Mouse (Mus musculus) hindbrain, embryonic 12.5 days (tissue): ENCODE data around the gene B2m. TPM values are rescaled to one million over a fixed set of nuclear protein-coding genes. Genes with fewer than 3 reads are reported as not detected.
"Not testable (repeated sequence)": the region's sequence is repeated elsewhere in the genome, so short reads cannot be mapped to it uniquely, and the experiment has no call there.

Source experiments
- ATAC-seq: fragments of 200-750 bp; cut with Nextera tagmentation; 2 replicates; pipeline ENCODE4 v1.8.0; 2017; ENCODE audit warnings: moderate TSS enrichment; ENCODE audit not compliant: low FRiP score
- H3K27ac ChIP-seq: fragments of 300-500 bp; sonication (generic); 2 replicates; pipeline ENCODE4 v1.5.1; 2016; ENCODE audit warnings: mild to moderate bottlenecking
- H3K27me3 ChIP-seq: fragments of 300-500 bp; sonication (generic); 2 replicates; pipeline ENCODE4 v1.6.1; 2016; ENCODE audit warnings: mild to moderate bottlenecking
- H3K36me3 ChIP-seq: fragments of 300-500 bp; sonication (generic); 2 replicates; pipeline ENCODE4 v1.6.1; 2016; ENCODE audit warnings: mild to moderate bottlenecking
- H3K4me1 ChIP-seq: fragments of 300-500 bp; sonication (generic); 2 replicates; pipeline ENCODE4 v1.6.1; 2016
- H3K4me2 ChIP-seq: fragments of 300-500 bp; sonication (generic); replicated peaks from 2 replicates; pipeline ENCODE4 v1.6.1; 2016; ENCODE audit warnings: mild to moderate bottlenecking
- H3K4me3 ChIP-seq: fragments of 300-500 bp; sonication (generic); 2 replicates; pipeline ENCODE4 v1.5.1; 2016; ENCODE audit warnings: mild to moderate bottlenecking
- H3K9ac ChIP-seq: fragments of 300-500 bp; sonication (generic); 2 replicates; pipeline ENCODE4 v1.6.1; 2016; ENCODE audit warnings: mild to moderate bottlenecking, moderate library complexity
- H3K9me3 ChIP-seq: fragments of 300-500 bp; sonication (generic); replicated peaks from 2 replicates; pipeline ENCODE4 v1.6.1; 2016; ENCODE audit warnings: mild to moderate bottlenecking
- WGBS: fragments of 180-500 bp; shearing (Covaris S2); methylation state at CpG from one replicate; pipeline ENCODE4 v1.1.7; 2016; 5-methylcytosine and 5-hydroxymethylcytosine counted together
- polyA plus RNA-seq: library from polyadenylated mRNA; unstranded; fragments of >200 nt; fragmentation: Nextera tagmentation; extraction: Ambion mirVana; gene quantifications from 2 replicates; pipeline ENCODE4 v1.2.1, GENCODE M21; 2016

The B2m gene
- polyA plus RNA-seq, result 134 and 143 TPM in 2 replicates

DNA sequence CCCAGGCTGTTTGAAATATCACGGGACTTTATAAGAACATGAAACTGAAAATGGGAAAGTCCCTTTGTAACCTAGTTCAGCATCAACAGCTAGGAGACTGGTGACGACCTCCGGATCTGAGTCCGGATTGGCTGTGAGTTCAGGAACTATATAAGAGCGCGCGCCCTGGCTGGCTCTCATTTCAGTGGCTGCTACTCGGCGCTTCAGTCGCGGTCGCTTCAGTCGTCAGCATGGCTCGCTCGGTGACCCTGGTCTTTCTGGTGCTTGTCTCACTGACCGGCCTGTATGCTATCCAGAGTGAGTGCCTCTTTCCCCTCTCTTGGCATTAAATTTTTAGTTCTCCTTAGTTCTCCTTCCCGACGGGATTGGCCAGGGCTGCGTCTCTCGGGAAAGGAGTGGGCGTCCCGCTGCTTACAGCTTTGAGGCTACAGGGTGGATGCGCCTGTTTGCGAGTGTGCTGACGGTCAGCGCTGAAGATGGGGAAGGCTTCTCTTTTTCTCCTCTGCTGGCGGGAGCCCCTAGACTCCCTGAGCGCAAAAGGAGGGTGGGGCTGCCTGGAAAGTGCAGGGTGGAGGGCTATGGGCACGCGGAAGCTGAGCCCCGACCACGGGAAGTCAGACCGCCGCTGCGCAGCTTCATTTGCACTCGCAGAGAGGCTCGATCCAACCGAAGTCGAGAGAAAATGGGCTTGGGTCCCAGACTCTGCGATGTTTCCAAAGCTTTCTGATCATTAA is at the start of gene B2m:
Gene B2m, plus strand, starts transcription at position 179 of the 734 bp plus-strand sequence.
- peak; percentile 97 for ATAC-seq
- H3K27me3 ChIP-seq, result no peaks in the 10 kb centered on the region
- H3K27ac ChIP-seq, result peak within 1 kb of the TSS; percentile 55
- no peaks in the 10 kb centered on the region for H3K9me3 ChIP-seq
- WGBS, result under 1% methylated on average over 40 of the region's 40 CpGs
- peaks cover 9% of the 10 kb centered on the region; the same call in 1 of the 2 replicates for H3K4me1 ChIP-seq
- H3K4me3 ChIP-seq, result peak within 1 kb of the TSS; percentile 60
- H3K9ac ChIP-seq, result peak within 1 kb of the TSS; percentile 78
- no peaks in the 10 kb centered on the region for H3K36me3 ChIP-seq
- peak within 1 kb of the TSS; percentile 79 for H3K4me2 ChIP-seq

DNA sequence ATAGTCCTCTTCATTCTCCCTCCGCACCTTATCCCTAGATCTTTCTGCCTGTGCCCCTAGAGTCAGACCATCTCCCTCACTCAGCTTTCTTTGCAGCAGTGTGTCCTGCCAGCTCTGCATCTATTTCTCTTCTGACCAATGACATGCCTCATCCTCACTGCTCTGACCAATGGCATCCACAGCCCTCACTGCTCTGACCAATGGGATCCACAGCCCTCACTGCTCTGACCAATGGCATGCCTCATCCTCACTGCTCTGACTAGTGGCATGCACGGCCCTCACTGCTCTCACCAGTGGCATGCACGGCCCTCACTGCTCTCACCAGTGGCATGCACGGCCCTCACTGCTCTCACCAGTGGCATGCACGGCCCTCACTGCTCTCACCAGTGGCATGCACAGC is 49.8 kb upstream of the B2m start:
- not testable (repeated sequence) for H3K9me3 ChIP-seq

DNA sequence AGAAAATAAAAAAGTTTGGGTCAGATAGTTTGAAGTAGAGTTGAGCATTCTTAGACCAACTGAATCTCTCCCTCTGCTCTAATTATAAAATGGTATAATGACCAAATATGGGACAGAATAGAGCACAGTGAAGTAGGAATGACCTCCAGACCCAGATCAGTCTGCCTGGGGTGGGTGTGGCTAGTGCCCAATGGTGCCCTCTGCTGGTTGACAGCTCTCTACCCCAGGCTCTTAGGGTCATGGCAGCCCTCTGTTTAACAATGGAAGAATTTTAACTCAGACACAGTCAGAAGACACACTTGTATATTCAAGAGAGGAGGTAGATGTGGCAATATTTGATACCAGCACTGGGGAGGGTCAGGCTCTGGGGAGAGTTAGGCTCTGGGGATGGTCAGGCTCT is 45.4 kb upstream of the B2m start:
- Histone ChIP-seq H3K4me1 (no peaks in the 10 kb centered on the region), H3K36me3 (peaks cover 56% of the 10 kb centered on the region), H3K27me3 (no peaks in the 10 kb centered on the region), H3K9me3 (no peaks in the 10 kb centered on the region), H3K4me2 (no peak overlapping the region), H3K4me3 (no peak overlapping the region), H3K27ac (no peak overlapping the region), H3K9ac (no peak overlapping the region)
- no peak for ATAC-seq

More for the DNA sequence above, 49.8 kb upstream of the B2m start:
- H3K4me1 ChIP-seq, ATAC-seq, H3K27ac ChIP-seq, H3K4me3 ChIP-seq, H3K27me3 ChIP-seq, H3K9ac ChIP-seq, H3K4me2 ChIP-seq: not testable (repeated sequence)
- H3K36me3 ChIP-seq, result peaks cover 77% of the 10 kb centered on the region
- 81% methylated on average over 5 of the region's 5 CpGs for WGBS

DNA sequence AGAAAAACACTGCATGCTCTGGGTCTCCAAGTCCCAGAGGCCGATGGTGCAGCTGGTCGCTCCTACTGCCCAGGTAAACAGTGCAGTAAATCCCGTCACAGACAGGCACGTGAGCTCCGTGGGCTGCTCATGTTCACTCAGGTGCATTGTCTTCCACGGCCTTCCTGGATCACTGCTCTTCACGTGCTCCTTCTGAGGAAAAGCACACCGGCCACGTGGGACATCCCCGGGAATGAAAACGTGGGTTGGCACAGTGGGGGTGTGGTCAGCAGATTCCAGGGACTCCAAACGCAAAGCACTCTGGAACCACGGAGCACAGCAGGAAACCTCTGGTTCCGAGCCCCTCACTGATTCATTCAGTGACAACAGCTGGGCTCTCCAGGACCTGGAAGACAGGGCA is 39.4 kb upstream of the B2m start:
- Histone ChIP-seq H3K9ac (no peak overlapping the region), H3K27me3 (no peaks in the 10 kb centered on the region), H3K4me3 (no peak overlapping the region), H3K4me2 (no peak overlapping the region), H3K27ac (no peak overlapping the region), H3K4me1 (no peaks in the 10 kb centered on the region), H3K9me3 (no peaks in the 10 kb centered on the region), H3K36me3 (peaks cover 39% of the 10 kb centered on the region)
- 78% methylated on average over 14 of the region's 14 CpGs for WGBS
- no peak for ATAC-seq

DNA sequence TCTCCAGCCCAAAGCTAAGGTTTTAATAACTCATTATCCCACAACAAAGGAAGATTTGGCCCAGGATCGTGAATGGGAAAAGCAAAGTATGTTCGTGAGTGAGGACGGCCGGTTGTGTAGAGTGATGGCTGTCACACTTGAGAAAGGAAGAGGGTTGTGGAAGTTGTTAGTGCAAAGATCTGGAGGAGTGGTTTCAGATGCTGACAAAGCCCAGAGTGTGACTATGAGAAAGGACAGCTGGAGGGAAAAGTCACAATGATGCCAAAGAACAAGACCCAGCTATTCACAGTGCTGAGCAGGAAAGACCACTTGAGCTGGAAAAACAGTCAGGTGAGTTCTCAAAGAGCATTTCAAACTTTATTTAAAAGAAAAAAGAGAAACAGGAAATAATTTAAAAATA is 37.8 kb upstream of the B2m start:
- no peaks in the 10 kb centered on the region for H3K4me1 ChIP-seq
- H3K4me3 ChIP-seq, result no peak overlapping the region
- H3K27ac ChIP-seq, result no peak overlapping the region
- H3K4me2 ChIP-seq, result no peak overlapping the region
- H3K27me3 ChIP-seq, result no peaks in the 10 kb centered on the region
- 89% methylated on average over 4 of the region's 4 CpGs for WGBS
- no peaks in the 10 kb centered on the region for H3K9me3 ChIP-seq
- H3K36me3 ChIP-seq, result peaks cover 38% of the 10 kb centered on the region
- no peak for ATAC-seq
- no peak overlapping the region for H3K9ac ChIP-seq

DNA sequence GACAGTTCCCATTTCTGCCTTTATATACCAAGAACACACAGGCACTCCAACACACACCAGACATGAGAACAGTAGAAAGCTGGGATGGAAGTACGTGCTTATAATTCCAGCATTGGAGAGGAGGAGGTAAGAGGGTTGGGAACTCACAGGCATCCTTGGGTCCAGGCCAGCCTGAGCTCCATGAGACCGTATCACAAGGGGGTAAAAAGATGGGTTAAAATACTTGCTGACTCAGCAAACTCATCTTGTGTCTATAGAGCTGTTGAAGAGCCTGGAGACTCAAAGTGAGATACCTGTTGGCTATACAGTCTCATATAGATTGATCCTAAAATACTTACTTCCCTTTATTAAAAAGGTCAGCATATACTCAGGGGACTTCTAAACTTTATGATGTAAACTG is 30.6 kb upstream of the B2m start:
- H3K27ac ChIP-seq, result no peak overlapping the region
- peaks cover 13% of the 10 kb centered on the region for H3K4me1 ChIP-seq
- no peak overlapping the region for H3K9ac ChIP-seq
- WGBS, result 93% methylated on average over 2 of the region's 2 CpGs
- H3K4me2 ChIP-seq, result peak overlapping the region; percentile 64
- H3K36me3 ChIP-seq, result peaks cover 9% of the 10 kb centered on the region
- H3K9me3 ChIP-seq, result no peaks in the 10 kb centered on the region
- 0 out of 2 replicates have a peak overlapping the region, but pooled peaks have one; percentile 79 for H3K4me3 ChIP-seq
- 0 out of 2 replicates have a peak, but pooled peaks cover 3% of the 10 kb centered on the region for H3K27me3 ChIP-seq
- no peak for ATAC-seq

DNA sequence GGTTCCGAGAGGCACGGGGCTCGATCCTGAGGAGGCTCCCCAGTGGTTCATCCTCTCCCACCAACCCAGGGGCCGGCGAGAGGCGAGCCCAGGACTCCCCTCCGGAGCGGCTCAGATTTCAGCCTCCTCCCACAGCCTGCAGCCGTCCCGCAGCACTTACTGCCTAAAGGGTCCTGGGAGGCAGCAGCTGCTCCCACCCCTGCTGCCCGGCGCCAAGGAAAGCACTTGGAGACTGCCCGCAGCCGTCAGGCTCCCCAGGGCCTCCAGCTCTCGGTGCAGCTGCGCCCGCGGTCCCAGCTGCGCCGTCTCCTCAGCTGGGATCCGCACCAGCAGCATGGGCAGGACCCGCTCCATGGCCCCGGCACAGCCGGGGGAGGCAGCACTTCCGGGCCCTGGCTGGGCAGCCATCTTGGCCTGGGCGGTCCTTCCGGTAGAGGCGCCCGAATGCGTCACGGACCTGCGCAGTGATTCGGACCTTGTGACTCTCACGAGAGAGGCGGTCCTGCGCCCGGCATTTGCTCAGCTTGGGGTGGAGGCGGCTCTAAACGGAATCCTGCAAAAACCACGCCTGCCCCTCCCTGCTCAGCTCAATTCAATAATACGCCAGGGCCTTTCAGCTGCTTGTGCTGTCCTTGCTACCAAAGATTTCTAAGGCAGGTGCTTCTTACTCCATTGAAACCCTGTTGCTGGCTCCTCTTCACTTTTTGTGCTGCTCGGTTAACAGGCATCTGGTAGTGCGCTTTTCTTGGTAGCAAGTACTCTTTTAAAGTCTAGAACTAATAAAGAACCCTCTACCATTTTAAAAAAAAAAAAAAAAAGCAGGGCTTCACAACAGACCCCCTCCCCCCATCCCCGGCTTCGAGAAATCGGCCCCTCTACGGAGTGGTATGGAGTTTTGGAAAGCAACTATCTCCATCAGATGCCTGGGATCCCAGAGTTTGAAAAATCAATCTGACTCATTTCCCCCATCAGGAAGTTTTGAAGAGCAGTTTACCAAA is 29.2 kb upstream of the B2m start, which contains the start of gene Spg11:
Gene Spg11, minus strand, starts transcription at position 426 of the 998 bp plus-strand sequence.
- Histone ChIP-seq H3K27me3 (0 out of 2 replicates have a peak, but pooled peaks cover 3% of the 10 kb centered on the region), H3K9ac (peak within 1 kb of the TSS; percentile 88), H3K9me3 (no peaks in the 10 kb centered on the region), H3K4me2 (peak within 1 kb of the TSS; percentile 64), H3K4me1 (peaks cover 13% of the 10 kb centered on the region), H3K27ac (peak within 1 kb of the TSS; percentile 97), H3K4me3 (peak within 1 kb of the TSS; percentile 79), H3K36me3 (peaks cover 9% of the 10 kb centered on the region)
- peak; percentile 99 for ATAC-seq
- WGBS, result under 1% methylated on average over 47 of the region's 47 CpGs

DNA sequence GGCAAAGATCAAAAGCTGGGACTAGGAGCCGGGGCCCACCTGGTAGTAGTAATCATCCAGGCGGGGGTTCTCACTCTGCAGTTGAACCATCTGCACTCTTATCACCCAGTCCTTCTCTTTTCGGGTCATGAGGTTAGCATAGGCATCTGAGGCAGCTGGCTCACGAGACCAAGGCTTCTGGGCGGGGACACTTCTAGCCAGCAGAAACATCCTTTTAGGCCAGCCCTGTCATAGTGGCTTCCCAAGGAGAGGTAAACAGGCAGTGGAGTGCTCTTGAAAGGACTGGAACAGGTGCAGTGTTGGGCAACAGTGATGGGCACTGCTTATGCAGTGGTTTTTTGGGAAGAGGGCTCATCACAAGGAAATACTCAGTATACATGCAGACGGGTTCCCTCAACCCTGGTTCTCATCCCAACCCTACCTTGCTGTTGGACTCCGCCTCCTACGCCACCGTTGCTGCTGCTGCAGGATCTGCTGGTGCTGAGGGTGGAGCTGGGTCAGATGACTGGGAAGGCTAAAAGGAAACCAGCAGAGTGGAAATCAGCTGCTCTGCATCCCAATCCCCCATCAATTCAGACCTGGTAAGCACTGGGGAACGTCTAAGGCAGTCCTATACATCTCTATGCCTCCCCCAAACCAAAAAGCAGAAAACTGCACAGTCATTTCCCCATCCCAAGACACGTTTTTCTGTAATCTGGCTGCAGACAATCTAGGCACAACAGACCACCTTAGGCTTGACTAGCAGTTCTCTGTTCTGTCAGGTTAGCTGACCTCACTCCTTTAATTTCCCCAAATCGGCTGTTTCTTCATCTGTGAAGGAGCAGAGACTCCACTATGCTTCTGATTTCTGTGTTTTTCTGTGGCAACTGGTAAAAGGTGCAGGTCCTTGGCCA is 21.6 kb upstream of the B2m start:
- 56% methylated on average over 12 of the region's 12 CpGs for WGBS
- H3K4me3 ChIP-seq, result no peak overlapping the region
- H3K36me3 ChIP-seq, result no peaks in the 10 kb centered on the region
- ATAC-seq, result no peak
- H3K9me3 ChIP-seq, result no peaks in the 10 kb centered on the region
- H3K27me3 ChIP-seq, result 0 out of 2 replicates have a peak, but pooled peaks cover 3% of the 10 kb centered on the region
- H3K4me2 ChIP-seq, result no peak overlapping the region
- no peak overlapping the region for H3K9ac ChIP-seq
- H3K27ac ChIP-seq, result no peak overlapping the region
- H3K4me1 ChIP-seq, result no peaks in the 10 kb centered on the region

DNA sequence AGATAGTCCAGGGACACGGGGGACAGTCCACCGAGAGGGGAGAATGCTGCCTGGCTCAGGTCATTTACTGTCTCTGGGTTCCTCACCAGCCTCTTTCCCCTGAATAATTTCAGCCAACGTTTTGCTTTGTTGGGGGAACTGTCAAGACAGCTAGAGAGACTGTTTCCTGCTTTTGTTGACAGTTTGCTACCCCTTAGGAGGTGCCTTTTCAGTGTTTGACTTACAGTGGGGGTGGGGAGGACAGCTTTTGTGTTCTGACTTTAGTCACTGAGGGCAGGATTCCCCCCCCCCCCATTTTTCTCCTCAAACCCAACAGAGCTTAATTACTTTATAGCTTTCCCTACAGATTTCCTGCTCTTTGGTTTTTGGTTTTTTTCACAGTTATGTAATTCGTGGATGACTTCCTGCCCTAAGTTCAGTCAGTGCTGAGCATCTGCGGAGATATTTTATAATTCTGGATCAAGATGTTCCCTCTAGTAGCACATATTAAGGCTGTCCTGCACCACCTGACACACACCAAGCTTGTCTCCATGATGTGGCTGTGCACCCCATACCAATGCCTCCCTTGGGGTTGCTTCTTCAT is 20.6 kb upstream of the B2m start:
- no peak for ATAC-seq
- no peak overlapping the region for H3K27ac ChIP-seq
- H3K36me3 ChIP-seq, result no peaks in the 10 kb centered on the region
- 38% methylated on average over 5 of the region's 5 CpGs for WGBS
- H3K4me1 ChIP-seq, result no peaks in the 10 kb centered on the region
- no peaks in the 10 kb centered on the region for H3K9me3 ChIP-seq
- no peak overlapping the region for H3K4me3 ChIP-seq
- no peak overlapping the region for H3K4me2 ChIP-seq
- H3K9ac ChIP-seq, result no peak overlapping the region
- H3K27me3 ChIP-seq, result no peaks in the 10 kb centered on the region

DNA sequence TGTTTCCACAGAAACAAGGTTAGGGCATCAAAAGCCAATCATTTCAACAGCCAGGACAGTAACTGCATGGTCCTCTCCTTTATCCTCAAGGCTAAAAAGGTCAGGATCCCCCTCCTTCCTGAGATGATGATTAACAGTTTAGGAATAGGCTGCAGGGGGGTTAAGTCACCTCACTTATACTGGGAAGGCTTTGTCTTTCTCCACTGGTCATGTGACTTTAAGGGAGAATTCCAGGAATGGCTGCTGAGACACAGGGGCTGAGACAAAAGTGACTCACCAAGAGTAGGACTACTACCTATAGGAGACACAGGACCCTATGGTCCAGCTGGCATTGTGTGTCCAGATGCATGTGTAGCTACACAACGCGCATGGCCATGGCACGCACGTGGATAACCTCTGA is 19.9 kb upstream of the B2m start:
- 89% methylated on average over 4 of the region's 4 CpGs for WGBS

DNA sequence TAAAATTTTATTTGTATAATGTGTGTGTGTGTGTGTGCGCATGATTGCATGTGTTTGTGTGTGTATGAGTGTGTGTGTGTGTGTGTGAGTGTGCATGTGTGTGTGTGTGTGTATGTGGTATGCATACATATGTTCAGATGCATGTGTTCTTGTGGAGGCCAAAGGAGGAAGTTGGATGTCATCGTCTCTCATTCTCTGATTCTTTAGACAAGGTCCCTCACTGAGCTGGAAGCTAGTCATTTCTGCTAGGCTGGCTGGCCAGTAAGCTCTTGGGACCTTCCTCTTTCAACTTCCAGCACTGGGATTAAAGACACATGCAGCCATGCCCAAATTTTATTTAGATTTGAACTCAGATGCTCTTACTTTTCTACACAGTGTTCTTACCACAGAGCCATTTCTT is 15.4 kb upstream of the B2m start:
- H3K27me3 ChIP-seq, result 0 out of 2 replicates have a peak, but pooled peaks cover 3% of the 10 kb centered on the region
- no peak overlapping the region for H3K4me3 ChIP-seq
- H3K27ac ChIP-seq, result no peak overlapping the region
- H3K36me3 ChIP-seq, result no peaks in the 10 kb centered on the region
- 92% methylated on average over 2 of the region's 2 CpGs for WGBS
- no peak overlapping the region for H3K4me2 ChIP-seq
- H3K9me3 ChIP-seq, result no peaks in the 10 kb centered on the region
- no peak for ATAC-seq
- H3K4me1 ChIP-seq, result no peaks in the 10 kb centered on the region
- H3K9ac ChIP-seq, result no peak overlapping the region

More for the DNA sequence above, 19.9 kb upstream of the B2m start:
- H3K9me3 ChIP-seq, result no peaks in the 10 kb centered on the region
- H3K36me3 ChIP-seq, result no peaks in the 10 kb centered on the region
- no peaks in the 10 kb centered on the region for H3K27me3 ChIP-seq
- H3K4me2 ChIP-seq, result no peak overlapping the region
- H3K4me1 ChIP-seq, result no peaks in the 10 kb centered on the region
- no peak overlapping the region for H3K27ac ChIP-seq
- no peak overlapping the region for H3K9ac ChIP-seq
- no peak for ATAC-seq
- H3K4me3 ChIP-seq, result no peak overlapping the region
